Mouse (Mus musculus) forebrain, embryonic 12.5 days (tissue): Measurements from ENCODE around the gene Islr. TPM values are rescaled to one million over a fixed set of nuclear protein-coding genes. Genes with fewer than 3 reads are reported as not detected.
"Not testable (repeated sequence)": the region's sequence is repeated elsewhere in the genome, so short reads cannot be mapped to it uniquely, and the experiment has no call there.

Experiments
- ATAC-seq: fragments of 200-750 bp; cut with Nextera tagmentation; 2 replicates; pipeline ENCODE4 v1.8.0; 2017; ENCODE audit warnings: moderate TSS enrichment; ENCODE audit not compliant: low FRiP score
- H3K27ac ChIP-seq: fragments of 300-500 bp; sonication (generic); 2 replicates; pipeline ENCODE4 v1.5.1; 2016; ENCODE audit warnings: mild to moderate bottlenecking
- H3K27me3 ChIP-seq: fragments of 300-500 bp; sonication (generic); 2 replicates; pipeline ENCODE4 v1.6.1; 2016; ENCODE audit warnings: mild to moderate bottlenecking
- H3K36me3 ChIP-seq: fragments of 300-500 bp; sonication (generic); replicated peaks from 2 replicates; pipeline ENCODE4 v1.6.1; 2016; ENCODE audit warnings: mild to moderate bottlenecking
- H3K4me1 ChIP-seq: fragments of 300-500 bp; sonication (generic); 2 replicates; pipeline ENCODE4 v1.6.1; 2016
- H3K4me2 ChIP-seq: fragments of 300-500 bp; sonication (generic); 2 replicates; pipeline ENCODE4 v1.6.1; 2016; ENCODE audit warnings: mild to moderate bottlenecking, moderate library complexity
- H3K4me3 ChIP-seq: fragments of 300-500 bp; sonication (generic); replicated peaks from 2 replicates; pipeline ENCODE4 v1.5.1; 2016; ENCODE audit warnings: mild to moderate bottlenecking
- H3K9ac ChIP-seq: fragments of 300-500 bp; sonication (generic); 2 replicates; pipeline ENCODE4 v1.6.1; 2016; ENCODE audit warnings: mild to moderate bottlenecking
- H3K9me3 ChIP-seq: fragments of 300-500 bp; sonication (generic); 2 replicates; pipeline ENCODE4 v1.6.1; 2016
- WGBS: fragments of 180-500 bp; shearing (Covaris S2); methylation state at CpG from one replicate; pipeline ENCODE4 v1.1.7; 2016; 5-methylcytosine and 5-hydroxymethylcytosine counted together
- polyA plus RNA-seq: library from polyadenylated mRNA; unstranded; fragments of >200 nt; fragmentation: Nextera tagmentation; extraction: Ambion mirVana; gene quantifications from 2 replicates; pipeline ENCODE4 v1.2.1, GENCODE M21; 2016

The Islr gene
- 16.4 and 17.9 TPM in 2 replicates for polyA plus RNA-seq

- no peaks in the 10 kb centered on the region for H3K9me3 ChIP-seq
- 1% methylated on average over 42 of the region's 42 CpGs for WGBS
- H3K4me1 ChIP-seq, result peaks cover 62% of the 10 kb centered on the region
- H3K36me3 ChIP-seq, result no peaks in the 10 kb centered on the region
- peak within 1 kb of the TSS; percentile 43 for H3K4me3 ChIP-seq
- ATAC-seq, result peak; percentile 62
- H3K27ac ChIP-seq, result peak within 1 kb of the TSS; percentile 91
- H3K4me2 ChIP-seq, result peak within 1 kb of the TSS; percentile 63
- peak within 1 kb of the TSS; percentile 69 for H3K9ac ChIP-seq
- H3K27me3 ChIP-seq, result peaks cover 53% of the 10 kb centered on the region
These were observed at the start of gene Islr, which contains the start of gene Islr2 for GRCm38 (mm10) chr9:58203516-58204447. TSS of gene Islr (minus strand) at chr9:58204306. TSS of gene Islr2 (minus strand) at chr9:58204319.

DNA sequence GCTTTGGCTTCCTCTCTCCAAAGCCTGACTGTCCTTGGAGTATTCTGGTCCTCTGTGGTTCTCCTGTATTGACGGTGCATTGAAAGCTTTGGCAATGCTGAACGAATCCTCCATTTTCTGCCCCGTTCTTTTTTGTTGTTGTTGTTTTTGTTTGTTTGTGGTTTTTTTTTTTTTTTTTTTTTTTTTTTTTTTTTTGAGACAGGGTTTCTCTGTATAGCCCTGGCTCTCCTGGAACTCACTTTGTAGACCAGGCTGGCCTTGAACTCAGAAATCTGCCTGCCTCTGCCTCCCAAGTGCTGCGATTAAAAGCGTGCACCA is 49.7 kb upstream of the Islr start:
- H3K9me3 ChIP-seq, ATAC-seq, H3K27me3 ChIP-seq: not testable (repeated sequence)
- peaks cover 23% of the 10 kb centered on the region for H3K36me3 ChIP-seq
- 0 out of 2 replicates have a peak overlapping the region, but pooled peaks have one; percentile 65 for H3K27ac ChIP-seq
- peak overlapping the region; percentile 78 for H3K4me2 ChIP-seq
- peaks cover 32% of the 10 kb centered on the region for H3K4me1 ChIP-seq
- 72% methylated on average over 5 of the region's 5 CpGs for WGBS
- peak overlapping the region; percentile 88 for H3K9ac ChIP-seq
- H3K4me3 ChIP-seq, result peak overlapping the region; percentile 70

GRCm38 (mm10) chr9:58253033-58253804 is 49.1 kb upstream of the Islr start, which contains the start of gene Stoml1:
TSS of gene Stoml1 (plus strand) at chr9:58253164.
- WGBS, result under 1% methylated on average over 31 of the region's 31 CpGs
- Histone ChIP-seq H3K9me3 (no peaks in the 10 kb centered on the region), H3K4me1 (peaks cover 37% of the 10 kb centered on the region), H3K36me3 (peaks cover 19% of the 10 kb centered on the region), H3K27ac (peak within 1 kb of the TSS; percentile 65; the same call in 1 of the 2 replicates), H3K9ac (peak within 1 kb of the TSS; percentile 88), H3K4me2 (peak within 1 kb of the TSS; percentile 78), H3K27me3 (no peaks in the 10 kb centered on the region), H3K4me3 (peak within 1 kb of the TSS; percentile 70)
- peak; percentile 96 for ATAC-seq

GRCm38 (mm10) chr9:58250730-58251129 is 46.6 kb upstream of the Islr start:
- 86% methylated on average over 1 of the region's 1 CpGs for WGBS
- not testable (repeated sequence) for ATAC-seq, H3K4me2 ChIP-seq, H3K27ac ChIP-seq, H3K9me3 ChIP-seq, H3K4me3 ChIP-seq, H3K9ac ChIP-seq, H3K36me3 ChIP-seq, H3K27me3 ChIP-seq
- peaks cover 50% of the 10 kb centered on the region for H3K4me1 ChIP-seq

GRCm38 (mm10) chr9:58250322-58250721 is 46.2 kb upstream of the Islr start:
- no peak for ATAC-seq
- H3K9me3 ChIP-seq, result no peaks in the 10 kb centered on the region
- H3K36me3 ChIP-seq, result no peaks in the 10 kb centered on the region
- 81% methylated on average over 8 of the region's 8 CpGs for WGBS
- H3K4me3 ChIP-seq, result no peak overlapping the region
- H3K27me3 ChIP-seq, result no peaks in the 10 kb centered on the region
- H3K4me1 ChIP-seq, result peaks cover 50% of the 10 kb centered on the region
- H3K4me2 ChIP-seq, result peak overlapping the region; percentile 67
- no peak overlapping the region for H3K9ac ChIP-seq
- 0 out of 2 replicates have a peak overlapping the region, but pooled peaks have one; percentile 74 for H3K27ac ChIP-seq

- Histone ChIP-seq H3K27ac (peak within 1 kb of the TSS; percentile 74), H3K4me3 (peak within 1 kb of the TSS; percentile 44), H3K4me2 (peak within 1 kb of the TSS; percentile 67), H3K9me3 (no peaks in the 10 kb centered on the region), H3K4me1 (peaks cover 44% of the 10 kb centered on the region), H3K27me3 (no peaks in the 10 kb centered on the region), H3K9ac (peak within 1 kb of the TSS; percentile 63), H3K36me3 (no peaks in the 10 kb centered on the region)
- no peak for ATAC-seq
- 2% methylated on average over 16 of the region's 16 CpGs for WGBS
These were observed 45.6 kb upstream of the Islr start, which contains the start of gene Pml for GRCm38 (mm10) chr9:58249592-58250192. TSS of gene Pml (minus strand) at chr9:58249786.

GRCm38 (mm10) chr9:58248746-58249413 is 44.8 kb upstream of the Islr start:
- 50% methylated on average over 7 of the region's 7 CpGs for WGBS

GRCm38 (mm10) chr9:58247064-58247759 is 43.1 kb upstream of the Islr start:
- peak overlapping the region; percentile 25 for H3K4me3 ChIP-seq
- no peaks in the 10 kb centered on the region for H3K36me3 ChIP-seq
- H3K27me3 ChIP-seq, result no peaks in the 10 kb centered on the region
- H3K4me1 ChIP-seq, result peaks cover 37% of the 10 kb centered on the region
- peak overlapping the region; percentile 47 for H3K4me2 ChIP-seq
- 15% methylated on average over 25 of the region's 25 CpGs for WGBS
- peak; percentile 83 for ATAC-seq
- peak overlapping the region; percentile 50 for H3K9ac ChIP-seq
- peak overlapping the region; percentile 50; the same call in 1 of the 2 replicates for H3K27ac ChIP-seq
- H3K9me3 ChIP-seq, result no peaks in the 10 kb centered on the region

More at GRCm38 (mm10) chr9:58248746-58249413, 44.8 kb upstream of the Islr start:
- Histone ChIP-seq H3K9ac (peak overlapping the region; percentile 63), H3K36me3 (no peaks in the 10 kb centered on the region), H3K4me2 (peak overlapping the region; percentile 67), H3K27ac (no peak overlapping the region), H3K4me1 (peaks cover 36% of the 10 kb centered on the region), H3K27me3 (no peaks in the 10 kb centered on the region), H3K9me3 (no peaks in the 10 kb centered on the region), H3K4me3 (peak overlapping the region; percentile 44)
- ATAC-seq, result no peak

DNA sequence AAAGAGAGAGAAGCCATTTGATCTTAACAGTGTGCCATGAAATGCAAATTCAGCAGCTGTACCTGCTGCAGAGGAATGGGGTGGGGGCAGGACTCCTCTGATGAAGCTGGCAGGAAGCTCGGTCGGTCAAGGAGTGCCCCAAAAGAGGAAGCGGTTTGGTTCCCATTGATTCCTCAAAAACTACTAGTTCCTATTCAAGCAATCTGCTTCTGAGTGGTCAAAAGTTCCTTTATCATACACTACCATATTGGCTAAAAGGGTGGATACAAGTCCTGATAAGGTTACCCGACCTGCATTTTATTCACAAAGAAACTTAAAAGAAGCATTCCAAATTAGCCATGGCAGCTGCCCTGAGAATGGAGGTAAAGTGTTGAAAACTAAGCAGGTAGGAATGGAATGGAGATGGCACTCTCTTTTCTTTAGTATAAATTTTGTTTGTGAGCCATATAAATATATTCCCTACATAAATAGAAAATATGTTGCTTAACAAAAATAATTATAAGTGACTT is 42.0 kb upstream of the Islr start:
- Histone ChIP-seq H3K4me3 (no peak overlapping the region), H3K4me2 (no peak overlapping the region), H3K4me1 (peaks cover 48% of the 10 kb centered on the region), H3K27ac (no peak overlapping the region), H3K27me3 (no peaks in the 10 kb centered on the region), H3K9me3 (no peaks in the 10 kb centered on the region), H3K9ac (no peak overlapping the region), H3K36me3 (no peaks in the 10 kb centered on the region)
- WGBS, result 88% methylated on average over 4 of the region's 4 CpGs
- no peak for ATAC-seq

DNA sequence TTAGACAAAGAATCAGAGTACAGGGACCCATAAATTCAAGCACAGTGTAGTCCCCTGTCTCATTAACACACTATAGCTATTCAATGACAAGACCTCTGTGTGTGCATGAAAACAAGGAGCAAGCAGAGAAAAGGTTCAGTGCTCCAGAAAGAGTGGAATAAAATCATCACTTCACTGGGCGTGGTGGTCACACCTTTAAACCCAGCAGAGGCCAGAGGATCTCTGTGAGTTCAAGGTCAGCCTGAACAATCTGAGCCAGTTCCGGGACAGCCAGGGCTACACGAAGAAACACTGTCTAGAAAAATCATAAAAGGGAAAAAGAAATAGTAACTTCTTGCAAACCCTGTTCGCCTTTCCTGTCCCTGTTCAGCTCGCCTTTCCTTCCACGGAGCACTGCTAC is 39.6 kb upstream of the Islr start:
- H3K9me3 ChIP-seq, result no peaks in the 10 kb centered on the region
- no peak overlapping the region for H3K9ac ChIP-seq
- no peak overlapping the region for H3K27ac ChIP-seq
- H3K4me1 ChIP-seq, result peaks cover 34% of the 10 kb centered on the region
- 93% methylated on average over 6 of the region's 6 CpGs for WGBS
- no peaks in the 10 kb centered on the region for H3K36me3 ChIP-seq
- ATAC-seq, result no peak
- no peaks in the 10 kb centered on the region for H3K27me3 ChIP-seq
- H3K4me2 ChIP-seq, result no peak overlapping the region
- no peak overlapping the region for H3K4me3 ChIP-seq

- Histone ChIP-seq H3K36me3 (no peaks in the 10 kb centered on the region), H3K9ac (no peak overlapping the region), H3K9me3 (no peaks in the 10 kb centered on the region), H3K27ac (no peak overlapping the region), H3K27me3 (no peaks in the 10 kb centered on the region), H3K4me2 (no peak overlapping the region), H3K4me1 (peaks cover 31% of the 10 kb centered on the region), H3K4me3 (no peak overlapping the region)
- WGBS, result 87% methylated on average over 5 of the region's 5 CpGs
- no peak for ATAC-seq
These were observed 38.6 kb upstream of the Islr start for GRCm38 (mm10) chr9:58242696-58243095.
